ENCODE assay signal across 15 mouse cellular contexts in the genomic region with DNA sequence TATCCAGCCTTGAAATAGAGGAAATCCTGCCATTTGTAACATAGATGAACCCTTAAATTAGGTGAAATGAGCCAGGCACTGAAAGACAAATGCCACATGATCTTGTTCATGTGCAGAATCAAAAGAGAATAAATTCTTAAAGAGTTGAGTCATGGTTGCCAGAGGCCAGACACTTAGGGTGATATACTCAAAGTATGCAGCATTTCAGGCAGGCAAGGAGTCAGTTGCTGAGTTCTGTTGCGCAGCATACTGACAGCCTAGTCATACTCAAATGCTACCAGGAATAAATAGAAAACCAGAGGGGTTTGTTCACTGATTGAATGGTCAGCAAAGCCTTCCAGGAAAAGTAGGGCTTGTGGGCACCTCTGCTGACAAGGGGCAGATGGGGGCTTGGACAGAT.
"Had no signal": no experiment of that assay in that cellular context is flagged by ENCODE, and none has a peak within 500 bp of the region (broad histone marks: within the 10 kb centered on the region; RNA-seq: fewer than 3 reads in every experiment).

No protein-coding gene starts in this region.

- H3K27ac ChIP-seq: neural tube, embryonic 15.5 days; stomach, embryonic 15.5 days; stomach, postnatal 0 days had no signal

- H3K27me3 ChIP-seq: neural tube, embryonic 15.5 days; stomach, embryonic 15.5 days had no signal

- H3K4me1 ChIP-seq: neural tube, embryonic 15.5 days; stomach, embryonic 15.5 days had no signal

- DNase-seq: retina, postnatal 1 day; right cerebral cortex, adult 18-20 months; right cerebral cortex, postnatal 14 days; right cerebral cortex, postnatal 25 days; right cerebral cortex, postnatal 4 days; spleen, adult 18-20 months; thymus, adult 18-20 months; thymus, adult 2 months; thymus, postnatal 14 days; thymus, postnatal 25 days; thymus, postnatal 36 days; thymus, postnatal 4 days had no signal

- H3K4me3 ChIP-seq: neural tube, embryonic 15.5 days; stomach, embryonic 15.5 days had no signal
